Mouse (Mus musculus) lung, postnatal 25 days (tissue): Measurements from ENCODE around the gene E130114P18Rik.
A peak's percentile ranks its signal among the peaks of the same experiment; 100 is the strongest.

Experiments used
- DNase-seq: peaks from one replicate; pipeline ENCODE4 v3.0.0; 2022; ENCODE audit warnings: low spot score

The E130114P18Rik gene

GRCm38 (mm10) chr4:97776388-97777080 lies 1.3 kb downstream of the E130114P18Rik start:
- no peak for DNase-seq

GRCm38 (mm10) chr4:97775494-97776265 lies 2.2 kb downstream of the E130114P18Rik start:
- DNase-seq = no peak

GRCm38 (mm10) chr4:97775059-97775458 lies 2.8 kb downstream of the E130114P18Rik start:
- peak; percentile 81 for DNase-seq

GRCm38 (mm10) chr4:97774446-97774950 lies 3.4 kb downstream of the E130114P18Rik start:
- DNase-seq = no peak

- no peak for DNase-seq
Observed at GRCm38 (mm10) chr4:97773791-97774190, 4.1 kb downstream of the E130114P18Rik start.

GRCm38 (mm10) chr4:97773110-97773593 lies 4.7 kb downstream of the E130114P18Rik start:
- DNase-seq = peak; percentile 99

- no peak for DNase-seq
Observed at GRCm38 (mm10) chr4:97772641-97773040, 5.2 kb downstream of the E130114P18Rik start, which contains the start of gene Nfia. Gene Nfia (plus strand): TSS chr4:97772734.

GRCm38 (mm10) chr4:97772084-97772484 lies 5.8 kb downstream of the E130114P18Rik start:
- peak; percentile 99 for DNase-seq

GRCm38 (mm10) chr4:97771426-97771825 lies 6.5 kb downstream of the E130114P18Rik start:
- no peak for DNase-seq

- DNase-seq = no peak
Observed at GRCm38 (mm10) chr4:97769861-97770260, 8.0 kb downstream of the E130114P18Rik start.

GRCm38 (mm10) chr4:97767516-97767915 lies 10.4 kb downstream of the E130114P18Rik start:
- DNase-seq = no peak

GRCm38 (mm10) chr4:97767025-97767424 lies 10.9 kb downstream of the E130114P18Rik start:
- DNase-seq = no peak

- DNase-seq = no peak
Observed at GRCm38 (mm10) chr4:97766100-97766499, 11.8 kb downstream of the E130114P18Rik start.

GRCm38 (mm10) chr4:97765341-97766020 lies 12.4 kb downstream of the E130114P18Rik start:
- no peak for DNase-seq

- no peak for DNase-seq
Observed at GRCm38 (mm10) chr4:97764616-97765015, 13.3 kb downstream of the E130114P18Rik start.

- DNase-seq = no peak
Observed at GRCm38 (mm10) chr4:97758661-97759060, 19.2 kb downstream of the E130114P18Rik start.

GRCm38 (mm10) chr4:97757978-97758461 lies 19.9 kb downstream of the E130114P18Rik start:
- no peak for DNase-seq

- peak; percentile 65 for DNase-seq
Observed at GRCm38 (mm10) chr4:97757207-97757977, 20.5 kb downstream of the E130114P18Rik start.

- DNase-seq = peak; percentile 67
Observed at GRCm38 (mm10) chr4:97754241-97754640, 23.6 kb downstream of the E130114P18Rik start.

- no peak for DNase-seq
Observed at GRCm38 (mm10) chr4:97753521-97753920, 24.4 kb downstream of the E130114P18Rik start.
